Mouse (Mus musculus): ENCODE data around the gene Rab36. TPM values are rescaled to one million over a fixed set of nuclear protein-coding genes. Genes with fewer than 3 reads are reported as not detected.

The Rab36 gene
- polyA plus RNA-seq, 1 experiment from 2014 or later: 12.3 TPM

DNA sequence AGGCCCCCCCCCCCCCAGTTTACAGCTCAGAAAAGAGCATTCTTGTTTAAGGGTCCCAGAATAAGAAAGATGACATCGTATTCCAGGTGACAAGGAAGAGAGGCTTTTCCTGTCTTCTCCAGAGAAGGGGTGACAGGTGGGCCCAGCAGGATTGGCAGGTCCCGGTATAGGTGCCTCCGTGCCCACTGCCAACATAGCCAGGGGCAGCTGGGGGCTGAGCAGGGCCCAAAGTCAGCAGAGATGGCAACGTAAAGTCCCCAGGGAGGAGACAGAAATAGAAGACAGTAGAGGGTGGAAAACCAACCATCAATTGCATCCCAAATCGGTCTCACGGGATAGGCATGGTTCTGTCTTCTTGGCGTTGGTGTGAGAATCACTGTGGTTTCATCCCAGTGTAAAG lies 11.9 kb downstream of the Rab36 start:
- peaks cover 11% of the 10 kb centered on the region for H3K36me3 ChIP-seq
- no peak overlapping the region for H3K4me3 ChIP-seq
- ATAC-seq (ENCODE audit: low read depth): no peak
- H3K9me3 ChIP-seq: no peaks in the 10 kb centered on the region
- H3K27ac ChIP-seq (replicated peaks): no peak overlapping the region
- no peaks in the 10 kb centered on the region for H3K27me3 ChIP-seq
- no peak overlapping the region for H3K4me2 ChIP-seq
- no peak overlapping the region for H3K9ac ChIP-seq
- no peaks in the 10 kb centered on the region for H3K4me1 ChIP-seq (replicated peaks)
- WGBS: 92% methylated on average over 7 of the region's 7 CpGs

DNA sequence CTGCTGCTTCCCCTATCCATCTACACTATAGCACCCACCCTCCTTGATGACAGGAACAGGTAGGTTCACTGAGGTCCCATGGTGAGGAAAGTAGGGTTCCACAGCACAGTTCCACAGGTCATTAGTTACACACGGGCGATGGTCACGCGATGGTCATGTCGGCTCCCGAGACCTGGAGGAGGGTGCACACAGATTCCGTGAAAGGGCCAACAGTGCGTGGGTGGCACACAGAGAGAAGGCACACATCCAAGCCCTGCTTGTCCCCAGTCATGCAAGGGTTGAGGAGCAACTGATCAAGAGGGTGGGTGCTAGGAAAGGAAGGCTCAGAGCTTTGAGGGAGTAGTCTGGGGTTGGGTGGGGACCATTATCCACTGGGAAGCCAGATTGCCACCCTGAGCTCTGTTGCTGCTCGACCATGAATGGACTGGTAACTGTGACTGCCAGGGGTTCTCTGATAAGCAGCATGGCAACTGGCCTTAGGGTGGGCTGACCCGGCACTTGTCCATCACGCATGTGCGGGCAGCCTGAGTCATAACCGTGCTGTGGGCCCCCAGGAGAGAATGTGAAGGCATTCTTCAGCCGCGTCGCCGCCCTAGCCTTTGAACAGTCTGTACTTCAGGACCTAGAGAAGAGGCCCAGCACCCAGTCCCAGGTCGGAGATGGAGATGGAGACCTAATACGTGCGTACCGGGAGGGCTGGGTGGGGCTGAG lies 14.7 kb downstream of the Rab36 start:
- H3K9me3 ChIP-seq: no peaks in the 10 kb centered on the region
- H3K4me1 ChIP-seq (replicated peaks): peaks cover 16% of the 10 kb centered on the region
- no peak for ATAC-seq (ENCODE audit: low read depth)
- WGBS: 94% methylated on average over 21 of the region's 21 CpGs
- no peaks in the 10 kb centered on the region for H3K27me3 ChIP-seq
- H3K27ac ChIP-seq (replicated peaks): no peak overlapping the region
- no peaks in the 10 kb centered on the region for H3K36me3 ChIP-seq
- H3K4me3 ChIP-seq: no peak overlapping the region
- H3K9ac ChIP-seq: no peak overlapping the region
- H3K4me2 ChIP-seq: no peak overlapping the region

DNA sequence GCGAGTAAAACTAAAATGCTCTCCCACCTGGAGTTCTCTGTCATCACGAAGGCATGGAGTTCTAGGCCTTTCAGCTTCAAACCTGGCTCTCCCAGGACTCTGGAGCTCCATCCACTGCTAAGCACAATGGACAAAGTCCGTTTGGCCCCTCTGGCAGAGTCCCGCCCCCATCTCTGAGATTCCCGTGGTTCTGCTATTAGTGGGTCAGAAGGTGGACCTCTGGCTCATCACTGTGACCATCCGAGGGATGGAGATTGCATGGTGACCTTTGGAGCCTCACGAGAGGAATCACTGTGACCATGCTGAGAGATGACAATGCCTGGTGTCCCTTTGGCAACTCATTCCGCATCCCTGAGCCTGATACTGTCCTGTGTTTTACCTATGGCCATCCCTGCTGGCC lies 16.0 kb downstream of the Rab36 start:
- H3K36me3 ChIP-seq: no peaks in the 10 kb centered on the region
- H3K4me2 ChIP-seq: no peak overlapping the region
- no peak overlapping the region for H3K4me3 ChIP-seq
- WGBS: 82% methylated on average over 8 of the region's 8 CpGs
- peaks cover 24% of the 10 kb centered on the region for H3K4me1 ChIP-seq (replicated peaks)
- no peak overlapping the region for H3K27ac ChIP-seq (replicated peaks)
- no peaks in the 10 kb centered on the region for H3K27me3 ChIP-seq
- ATAC-seq (ENCODE audit: low read depth): no peak
- H3K9me3 ChIP-seq: no peaks in the 10 kb centered on the region
- no peak overlapping the region for H3K9ac ChIP-seq

DNA sequence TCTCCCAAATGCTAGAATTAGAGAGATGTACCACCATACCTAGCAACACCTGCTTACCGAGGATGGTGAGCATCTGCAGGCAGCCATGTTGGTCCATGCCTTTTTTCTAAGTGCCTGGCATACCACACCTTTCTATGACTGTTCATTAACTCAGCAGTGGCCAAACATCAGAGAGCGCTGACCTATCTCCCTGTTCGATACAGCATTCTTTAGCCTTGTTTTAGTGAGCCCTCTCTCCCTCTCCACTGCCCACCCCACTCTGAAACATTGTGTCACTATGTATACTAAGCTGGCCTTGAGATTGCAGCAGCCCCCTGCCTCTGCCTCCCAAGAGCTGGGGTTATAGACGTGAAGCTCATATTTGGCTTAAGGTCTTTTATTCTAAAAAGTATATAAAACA lies 16.8 kb downstream of the Rab36 start:
- Histone ChIP-seq H3K4me1 (replicated peaks) (peaks cover 30% of the 10 kb centered on the region), H3K36me3 (no peaks in the 10 kb centered on the region), H3K9me3 (no peaks in the 10 kb centered on the region), H3K4me2 (no peak overlapping the region), H3K4me3 (no peak overlapping the region), H3K27ac (replicated peaks) (no peak overlapping the region), H3K9ac (no peak overlapping the region), H3K27me3 (no peaks in the 10 kb centered on the region)
- ATAC-seq (ENCODE audit: low read depth): no peak
- 85% methylated on average over 4 of the region's 4 CpGs for WGBS

DNA sequence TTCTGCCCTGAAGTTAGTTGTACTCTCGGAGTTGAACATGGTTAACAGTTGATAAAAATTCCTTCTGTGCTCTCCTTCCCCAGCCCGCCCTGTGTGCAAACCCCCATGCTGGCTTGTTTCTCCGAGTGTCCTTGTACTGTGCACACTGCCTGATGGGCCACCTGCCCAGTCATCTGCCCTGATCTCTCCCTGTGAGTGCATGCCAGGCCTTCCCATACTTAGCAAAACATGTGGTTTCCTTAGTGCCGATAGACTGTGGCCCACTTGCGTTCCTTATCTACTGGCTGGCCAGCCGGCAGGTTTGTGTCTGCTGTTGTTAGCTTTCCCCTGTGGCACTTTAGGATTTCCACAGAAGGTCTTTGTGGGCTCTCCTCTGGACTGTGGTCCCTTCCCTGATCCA lies 17.3 kb downstream of the Rab36 start:
- H3K4me3 ChIP-seq: no peak overlapping the region
- H3K4me2 ChIP-seq: no peak overlapping the region
- ATAC-seq (ENCODE audit: low read depth): no peak
- H3K9me3 ChIP-seq: no peaks in the 10 kb centered on the region
- H3K27ac ChIP-seq (replicated peaks): no peak overlapping the region
- no peaks in the 10 kb centered on the region for H3K36me3 ChIP-seq
- WGBS: 79% methylated on average over 6 of the region's 6 CpGs
- H3K9ac ChIP-seq: no peak overlapping the region
- peaks cover 34% of the 10 kb centered on the region for H3K4me1 ChIP-seq (replicated peaks)
- H3K27me3 ChIP-seq: no peaks in the 10 kb centered on the region

DNA sequence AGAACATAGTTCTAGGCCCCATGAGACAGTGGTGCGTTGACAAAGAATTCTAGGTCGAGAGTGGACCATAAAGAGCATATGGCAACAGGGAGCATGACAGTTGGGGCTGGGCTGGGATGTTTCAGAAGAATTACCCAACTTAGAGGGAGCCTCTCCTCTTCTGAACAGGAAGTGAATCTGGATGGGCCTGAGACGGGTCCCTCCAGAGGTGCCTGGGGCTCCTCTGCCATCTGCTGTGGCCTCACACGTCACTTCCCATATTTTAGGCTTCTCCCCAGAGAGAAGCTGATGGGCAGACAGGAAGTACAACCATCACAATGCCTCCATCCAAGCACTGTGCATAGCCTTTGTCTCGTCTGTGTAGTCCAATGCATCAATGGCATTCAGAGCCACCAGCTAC lies 18.8 kb downstream of the Rab36 start:
- H3K9ac ChIP-seq: no peak overlapping the region
- H3K4me2 ChIP-seq: no peak overlapping the region
- no peaks in the 10 kb centered on the region for H3K27me3 ChIP-seq
- WGBS: 56% methylated on average over 5 of the region's 5 CpGs
- no peak overlapping the region for H3K4me3 ChIP-seq
- ATAC-seq (ENCODE audit: low read depth): no peak
- H3K36me3 ChIP-seq: no peaks in the 10 kb centered on the region
- no peaks in the 10 kb centered on the region for H3K9me3 ChIP-seq
- H3K27ac ChIP-seq (replicated peaks): peak overlapping the region; percentile 72
- H3K4me1 ChIP-seq (replicated peaks): peaks cover 43% of the 10 kb centered on the region

DNA sequence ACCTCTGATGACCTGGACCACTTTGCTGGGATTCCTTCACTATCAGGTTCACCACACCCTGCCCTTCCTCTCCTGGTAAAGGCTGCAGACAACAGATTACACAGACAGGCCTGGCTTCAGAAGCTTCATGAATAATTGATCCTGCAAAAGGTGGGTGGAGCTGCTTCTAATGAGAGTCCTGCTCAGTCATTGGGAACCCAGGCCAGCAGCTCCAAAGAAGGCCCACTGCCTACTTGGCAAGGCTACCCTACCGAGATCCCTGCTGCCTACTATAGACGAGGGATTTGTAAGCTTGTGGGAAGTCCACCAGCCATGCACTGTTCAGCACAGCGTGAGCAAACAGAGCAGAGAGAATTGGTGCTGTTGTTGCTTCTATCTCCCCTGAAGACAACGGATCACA lies 19.4 kb downstream of the Rab36 start:
- ATAC-seq (ENCODE audit: low read depth): no peak
- peaks cover 43% of the 10 kb centered on the region for H3K4me1 ChIP-seq (replicated peaks)
- H3K36me3 ChIP-seq: no peaks in the 10 kb centered on the region
- no peak overlapping the region for H3K4me2 ChIP-seq
- 6% methylated on average over 4 of the region's 4 CpGs for whole genome bisulfite sequencing
- no peak overlapping the region for H3K4me3 ChIP-seq
- peak overlapping the region; percentile 72 for H3K27ac ChIP-seq (replicated peaks)
- no peaks in the 10 kb centered on the region for H3K27me3 ChIP-seq
- no peak overlapping the region for H3K9ac ChIP-seq
- H3K9me3 ChIP-seq: no peaks in the 10 kb centered on the region

DNA sequence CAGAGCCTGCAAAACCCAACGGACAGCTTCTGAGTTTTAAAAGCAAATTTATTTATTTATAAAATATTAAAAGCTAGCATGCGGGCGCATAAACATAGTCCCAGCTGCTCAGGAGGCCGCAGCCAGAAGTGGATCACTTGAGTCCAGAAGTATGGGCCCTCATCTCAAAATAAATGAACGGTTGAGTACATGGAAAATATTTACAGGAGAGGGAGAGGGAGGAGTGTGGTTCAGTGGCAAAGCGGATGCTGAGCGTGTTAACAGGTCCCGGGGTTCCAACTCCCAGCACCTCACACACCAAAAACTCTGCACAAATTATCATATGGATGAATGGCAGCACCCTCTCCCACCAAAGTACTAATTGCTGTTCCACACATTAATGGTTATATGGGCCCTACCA lies 21.5 kb downstream of the Rab36 start:
- H3K4me1 ChIP-seq (replicated peaks): peaks cover 63% of the 10 kb centered on the region
- ATAC-seq (ENCODE audit: low read depth): no peak
- no peaks in the 10 kb centered on the region for H3K36me3 ChIP-seq
- H3K27ac ChIP-seq (replicated peaks): no peak overlapping the region
- no peak overlapping the region for H3K4me3 ChIP-seq
- no peaks in the 10 kb centered on the region for H3K9me3 ChIP-seq
- no peak overlapping the region for H3K4me2 ChIP-seq
- no peaks in the 10 kb centered on the region for H3K27me3 ChIP-seq
- WGBS: 81% methylated on average over 8 of the region's 8 CpGs
- no peak overlapping the region for H3K9ac ChIP-seq

DNA sequence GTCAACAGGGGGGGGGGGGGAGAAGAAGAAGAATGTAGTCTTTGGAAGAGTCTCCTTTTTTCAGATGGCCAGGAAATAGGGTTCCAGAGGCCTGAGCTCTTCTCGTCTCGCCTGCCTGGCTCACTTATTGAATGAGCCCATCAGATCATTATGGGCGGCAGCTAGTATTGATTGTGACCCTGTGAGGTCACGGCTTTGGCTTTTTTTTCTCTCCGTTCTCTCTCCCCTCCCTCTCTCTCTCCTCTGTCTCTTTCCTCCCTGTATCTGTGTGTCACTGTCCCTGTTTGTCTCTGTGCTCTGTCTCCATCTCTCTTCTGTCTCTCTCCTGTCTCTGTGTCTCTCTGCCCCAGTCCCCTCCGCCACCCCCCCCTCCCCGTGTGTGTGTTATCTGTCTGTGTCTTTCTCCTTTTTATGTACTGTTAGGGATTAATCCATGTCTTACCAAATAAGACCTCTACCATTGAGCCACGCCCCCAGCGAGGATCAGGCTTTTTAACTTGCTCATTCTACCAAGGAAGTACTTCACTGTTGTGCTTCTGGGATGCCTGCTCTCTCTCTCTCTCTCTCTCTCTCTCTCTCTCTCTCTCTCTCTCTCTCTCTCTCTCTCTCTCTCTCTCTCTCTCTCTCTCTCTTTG lies 22.0 kb downstream of the Rab36 start:
- H3K9ac ChIP-seq: 0 out of 2 replicates have a peak overlapping the region, but pooled peaks have one; percentile 8
- 0 out of 2 replicates have a peak overlapping the region, but pooled peaks have one; percentile 84 for H3K4me2 ChIP-seq

DNA sequence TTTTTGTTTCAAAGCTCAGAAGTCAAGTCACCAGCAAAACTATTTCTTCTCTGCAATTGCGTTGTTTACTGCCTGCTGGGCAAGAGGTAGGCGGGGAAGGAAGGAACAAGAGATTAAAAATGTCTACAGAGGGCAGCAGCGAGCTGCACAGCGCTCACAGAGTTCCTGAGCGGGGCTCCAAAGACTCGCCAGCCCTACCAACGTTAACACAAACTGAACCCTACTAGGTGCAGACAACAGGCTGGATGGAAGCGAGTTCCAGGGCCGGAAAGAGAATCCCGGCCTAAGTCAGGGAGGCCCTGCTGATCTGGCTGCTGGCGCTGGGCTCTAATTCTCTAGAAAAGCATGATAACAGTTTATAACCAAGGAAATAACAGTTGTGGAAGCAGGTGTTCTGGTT lies 22.5 kb downstream of the Rab36 start:
- Histone ChIP-seq H3K27ac (replicated peaks) (no peak overlapping the region; the same call in 1 of the 2 replicates), H3K36me3 (no peaks in the 10 kb centered on the region), H3K27me3 (no peaks in the 10 kb centered on the region), H3K4me2 (peak overlapping the region; percentile 84), H3K4me3 (peak overlapping the region; percentile 88), H3K4me1 (replicated peaks) (peaks cover 70% of the 10 kb centered on the region), H3K9me3 (no peaks in the 10 kb centered on the region), H3K9ac (peak overlapping the region; percentile 94; the same call in 1 of the 2 replicates)
- ATAC-seq (ENCODE audit: low read depth): 0 out of 2 replicates have a peak, but pooled peaks have one; percentile 23
- under 1% methylated on average over 11 of the region's 11 CpGs for WGBS

More for the DNA sequence above, 22.0 kb downstream of the Rab36 start:
- no peaks in the 10 kb centered on the region for H3K36me3 ChIP-seq
- no peak overlapping the region for H3K4me3 ChIP-seq
- no peaks in the 10 kb centered on the region for H3K27me3 ChIP-seq
- H3K4me1 ChIP-seq (replicated peaks): peaks cover 69% of the 10 kb centered on the region
- no peak overlapping the region; the same call in none of the 2 replicates for H3K27ac ChIP-seq (replicated peaks)
- ATAC-seq (ENCODE audit: low read depth): no peak
- no peaks in the 10 kb centered on the region for H3K9me3 ChIP-seq
- 21% methylated on average over 9 of the region's 9 CpGs for WGBS

DNA sequence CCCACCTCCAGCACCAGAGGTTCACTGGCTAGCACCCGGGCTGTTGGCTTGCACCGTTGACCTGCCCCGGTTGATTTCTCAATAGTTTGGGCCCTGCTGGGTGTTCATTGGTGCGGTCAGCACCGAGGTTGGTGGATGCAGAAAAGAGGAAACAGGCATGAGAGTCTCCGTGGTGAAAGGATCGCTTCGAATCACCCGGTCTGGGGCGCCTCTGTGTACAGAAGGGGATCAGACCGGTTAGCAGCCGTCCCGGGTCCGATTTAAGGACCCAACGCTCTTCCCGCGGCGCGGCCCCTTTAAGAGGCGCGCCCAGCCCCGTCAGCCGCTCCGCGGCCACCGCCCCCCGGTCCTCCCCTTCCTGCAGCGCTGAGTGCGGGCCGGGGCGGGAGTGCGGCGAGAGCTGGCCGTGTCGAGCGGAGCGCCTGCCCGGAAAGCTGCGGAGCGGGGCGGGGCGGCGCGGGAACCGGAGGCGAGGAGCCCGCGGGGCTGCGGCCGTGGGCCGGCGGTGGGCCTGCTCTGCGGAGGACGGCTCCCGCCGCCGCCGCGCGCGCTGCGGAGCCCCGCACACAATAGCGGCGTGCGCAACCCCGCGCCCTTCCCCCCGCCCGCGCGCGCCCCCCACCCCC lies 23.5 kb downstream of the Rab36 start, which contains the start of gene Bcr:
Gene Bcr (plus strand): TSS at position 376 of the 626 bp plus-strand sequence.
- H3K9ac ChIP-seq: peak within 1 kb of the TSS; percentile 94
- peak within 1 kb of the TSS; percentile 84 for H3K4me2 ChIP-seq
- H3K4me3 ChIP-seq: peak within 1 kb of the TSS; percentile 88
- no peaks in the 10 kb centered on the region for H3K27me3 ChIP-seq
- H3K9me3 ChIP-seq: no peaks in the 10 kb centered on the region
- H3K27ac ChIP-seq (replicated peaks): peak within 1 kb of the TSS; percentile 93
- peak; percentile 86 for ATAC-seq (ENCODE audit: low read depth)
- no peaks in the 10 kb centered on the region for H3K36me3 ChIP-seq
- WGBS: under 1% methylated on average over 61 of the region's 73 CpGs
- peaks cover 78% of the 10 kb centered on the region for H3K4me1 ChIP-seq (replicated peaks)

DNA sequence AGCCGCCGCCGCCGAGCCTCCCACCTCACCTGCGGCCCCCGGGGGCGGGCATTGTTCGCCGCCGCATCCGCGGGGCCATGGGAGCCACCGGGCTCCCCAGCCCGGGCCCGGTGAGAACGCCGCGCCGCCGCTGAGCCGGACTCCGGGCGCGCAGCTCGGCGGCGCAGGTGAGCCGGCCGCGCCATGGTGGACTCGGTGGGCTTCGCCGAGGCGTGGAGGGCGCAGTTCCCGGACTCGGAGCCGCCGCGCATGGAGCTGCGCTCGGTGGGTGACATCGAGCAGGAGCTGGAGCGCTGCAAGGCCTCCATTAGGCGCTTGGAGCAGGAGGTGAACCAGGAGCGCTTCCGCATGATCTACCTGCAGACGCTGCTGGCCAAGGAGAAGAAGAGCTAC lies 24.0 kb downstream of the Rab36 start:
- peak overlapping the region; percentile 84 for H3K4me2 ChIP-seq
- H3K4me3 ChIP-seq: peak overlapping the region; percentile 88
- no peaks in the 10 kb centered on the region for H3K27me3 ChIP-seq
- H3K4me1 ChIP-seq (replicated peaks): peaks cover 79% of the 10 kb centered on the region
- H3K36me3 ChIP-seq: 0 out of 2 replicates have a peak, but pooled peaks cover 4% of the 10 kb centered on the region
- peak overlapping the region; percentile 94 for H3K9ac ChIP-seq
- H3K9me3 ChIP-seq: no peaks in the 10 kb centered on the region
- ATAC-seq (ENCODE audit: low read depth): peak; percentile 30
- H3K27ac ChIP-seq (replicated peaks): peak overlapping the region; percentile 93
- WGBS: under 1% methylated on average over 42 of the region's 48 CpGs
